Mouse (Mus musculus) central nervous system, embryonic 18 days (tissue): ENCODE results near the gene Snx13. TPM values are rescaled to one million over a fixed set of nuclear protein-coding genes. Genes with fewer than 3 reads are reported as not detected.

Source experiments
- polyA plus RNA-seq: library from polyadenylated mRNA; depleted of rRNA; stranded (reverse); fragments of >200 nt; gene quantifications from 2 replicates; pipeline ENCODE4 v1.2.3, GENCODE M21; 2012; rRNA removed

The Snx13 gene
- polyA plus RNA-seq = 15.0 and 16.4 TPM in 2 replicates

GRCm38 (mm10) chr12:35046999-35047319 is at the start of gene Snx13:
TSS of gene Snx13 (plus strand) at chr12:35047186.

Other genes starting within 250 kb of the Snx13 start
- 12.9 and 13.6 TPM in 2 replicates for gene Hdac9, start 130.1 kb upstream of the Snx13 start, polyA plus RNA-seq
- not detected in 2 replicates for gene Prps1l1, start 62.4 kb upstream of the Snx13 start, polyA plus RNA-seq